Mouse (Mus musculus): Measurements from ENCODE around the gene Asic2. TPM values are rescaled to one million over a fixed set of nuclear protein-coding genes. Genes with fewer than 3 reads are reported as not detected.

The Asic2 gene
- polyA plus RNA-seq, 1 experiment from 2014 or later: 1.6 TPM

DNA sequence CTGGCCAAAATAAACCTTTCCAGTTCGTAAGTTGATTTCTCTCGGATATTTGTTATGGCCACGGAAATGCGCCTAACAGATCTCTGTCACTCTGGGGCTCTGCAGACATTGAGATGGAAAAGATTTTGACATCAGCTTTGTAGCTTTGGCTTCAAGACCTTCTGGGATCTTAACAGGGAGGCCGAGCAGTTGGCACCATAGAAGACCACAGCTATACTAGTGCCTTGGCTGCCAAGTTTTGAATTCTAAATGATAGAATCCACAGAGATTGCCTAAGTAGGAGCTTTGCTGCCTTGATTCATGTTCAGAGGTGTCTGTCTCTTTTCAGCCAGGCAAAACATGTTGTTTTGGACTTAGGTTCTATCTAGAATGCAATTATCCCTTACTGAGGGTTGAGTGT is 217.4 kb downstream of the Asic2 start:
- H3K9me3 ChIP-seq (ENCODE audit: control insufficient read depth, low read length): no peaks in the 10 kb centered on the region
- H3K4me3 ChIP-seq (ENCODE audit: low read depth, low read length): no peak overlapping the region
- ATAC-seq (ENCODE audit: low FRiP score) (no peak), DNase-seq (ENCODE audit: low spot score, missing footprints) (peak; percentile 19)
- no peak overlapping the region for H3K4me2 ChIP-seq
- H3K27me3 ChIP-seq (ENCODE audit: control insufficient read depth, insufficient read depth, low read length): no peaks in the 10 kb centered on the region
- no peak overlapping the region for H3K9ac ChIP-seq (ENCODE audit: low read length)
- H3K36me3 ChIP-seq (ENCODE audit: control insufficient read depth, insufficient read depth, low read length): no peaks in the 10 kb centered on the region
- no peaks in the 10 kb centered on the region for H3K4me1 ChIP-seq (ENCODE audit: control insufficient read depth, insufficient read depth, low read length)
- no peak overlapping the region for H3K27ac ChIP-seq (ENCODE audit: low read depth, low read length)
- 88% methylated on average over 5 of the region's 5 CpGs for WGBS

DNA sequence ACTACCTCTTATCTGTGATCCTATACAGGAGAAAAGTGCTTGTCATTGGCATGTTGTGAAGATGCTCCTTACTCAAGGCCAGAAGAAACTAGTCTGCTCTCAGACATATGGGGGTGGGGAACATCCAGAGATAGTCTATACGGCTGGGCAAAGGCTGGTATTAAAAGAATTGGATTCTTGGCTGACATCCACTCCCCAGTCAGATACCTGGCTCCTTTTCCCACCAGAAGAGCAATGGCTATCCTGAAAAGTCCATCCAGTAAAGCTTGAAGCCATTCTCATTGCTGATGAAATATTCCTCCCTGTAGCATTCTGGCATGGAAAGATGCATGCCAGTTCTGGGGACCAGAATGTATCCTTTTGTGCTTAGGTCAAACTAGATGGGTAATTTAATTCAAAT is 218.2 kb downstream of the Asic2 start:
- ATAC-seq (ENCODE audit: low FRiP score): no peak
- Histone ChIP-seq H3K27ac (ENCODE audit: low read depth, low read length) (no peak overlapping the region), H3K36me3 (ENCODE audit: control insufficient read depth, insufficient read depth, low read length) (no peaks in the 10 kb centered on the region), H3K4me1 (ENCODE audit: control insufficient read depth, insufficient read depth, low read length) (no peaks in the 10 kb centered on the region), H3K27me3 (ENCODE audit: control insufficient read depth, insufficient read depth, low read length) (no peaks in the 10 kb centered on the region), H3K9me3 (ENCODE audit: control insufficient read depth, low read length) (no peaks in the 10 kb centered on the region), H3K4me2 (no peak overlapping the region), H3K9ac (ENCODE audit: low read length) (no peak overlapping the region), H3K4me3 (ENCODE audit: low read depth, low read length) (no peak overlapping the region)
- 57% methylated on average over 1 of the region's 1 CpGs for WGBS
- DNase-seq (ENCODE audit: low spot score, missing footprints): no peak

DNA sequence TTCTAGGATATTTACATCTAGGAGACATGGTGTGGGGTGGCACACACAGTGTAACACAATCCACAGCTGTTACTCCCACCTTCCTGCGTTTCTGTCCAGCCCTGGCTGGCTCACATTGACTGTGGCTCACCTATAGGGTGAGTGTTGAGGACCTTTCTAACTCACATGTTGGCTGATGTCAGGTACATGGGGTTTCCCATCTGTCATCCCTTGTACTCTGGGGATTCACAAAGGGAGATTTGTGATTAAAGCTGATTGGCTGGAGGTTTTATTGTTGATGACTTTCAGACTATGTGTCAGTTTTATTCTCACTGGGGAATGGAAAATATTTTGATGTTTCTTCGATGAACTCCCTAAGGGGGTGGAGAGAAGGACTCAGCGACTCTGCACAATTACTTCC is 229.3 kb downstream of the Asic2 start:
- no peaks in the 10 kb centered on the region; the same call in 1 of the 2 replicates for H3K36me3 ChIP-seq (ENCODE audit: control insufficient read depth, insufficient read depth, low read length)
- DNase-seq (ENCODE audit: low spot score, missing footprints): no peak
- H3K4me1 ChIP-seq (ENCODE audit: control insufficient read depth, insufficient read depth, low read length): no peaks in the 10 kb centered on the region
- no peaks in the 10 kb centered on the region for H3K27me3 ChIP-seq (ENCODE audit: control insufficient read depth, insufficient read depth, low read length)
- H3K9ac ChIP-seq (ENCODE audit: low read length): no peak overlapping the region
- no peak overlapping the region for H3K4me3 ChIP-seq (ENCODE audit: low read depth, low read length)
- 79% methylated on average over 3 of the region's 3 CpGs for WGBS
- ATAC-seq (ENCODE audit: low FRiP score): no peak
- H3K27ac ChIP-seq (ENCODE audit: low read depth, low read length): no peak overlapping the region
- no peak overlapping the region for H3K4me2 ChIP-seq
- H3K9me3 ChIP-seq (ENCODE audit: control insufficient read depth, low read length): no peaks in the 10 kb centered on the region

GRCm38 (mm10) chr11:81737777-81738176 is 230.5 kb downstream of the Asic2 start:
- no peak overlapping the region for H3K27ac ChIP-seq (ENCODE audit: low read depth, low read length)
- H3K4me2 ChIP-seq: no peak overlapping the region
- no peaks in the 10 kb centered on the region for H3K9me3 ChIP-seq (ENCODE audit: control insufficient read depth, low read length)
- H3K36me3 ChIP-seq (ENCODE audit: control insufficient read depth, insufficient read depth, low read length): no peaks in the 10 kb centered on the region; the same call in 1 of the 2 replicates
- 70% methylated on average over 3 of the region's 3 CpGs for WGBS
- ATAC-seq (ENCODE audit: low FRiP score) (no peak), DNase-seq (ENCODE audit: low spot score, missing footprints) (no peak)
- no peak overlapping the region for H3K4me3 ChIP-seq (ENCODE audit: low read depth, low read length)
- H3K4me1 ChIP-seq (ENCODE audit: control insufficient read depth, insufficient read depth, low read length): no peaks in the 10 kb centered on the region
- H3K27me3 ChIP-seq (ENCODE audit: control insufficient read depth, insufficient read depth, low read length): no peaks in the 10 kb centered on the region
- no peak overlapping the region for H3K9ac ChIP-seq (ENCODE audit: low read length)

DNA sequence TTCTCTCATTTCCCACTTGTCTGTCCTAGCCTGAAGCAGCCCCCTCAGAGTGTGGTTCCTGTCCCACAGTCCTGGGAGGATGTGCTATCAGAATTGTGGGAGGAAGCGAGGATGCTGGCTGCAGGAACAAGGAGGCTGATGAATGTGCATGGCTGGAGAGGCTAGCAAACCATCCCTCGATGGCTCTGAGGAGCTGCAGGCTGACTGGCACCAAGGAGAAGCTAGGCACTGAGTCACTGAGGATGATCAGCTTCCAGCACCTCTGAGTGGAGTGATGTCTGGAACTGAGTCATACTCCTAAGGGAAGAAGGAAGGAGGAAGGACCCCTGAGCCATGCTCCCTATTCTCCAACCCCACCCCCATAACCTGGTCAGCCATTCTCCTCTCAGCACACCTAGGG is 246.2 kb downstream of the Asic2 start:
- DNase-seq (ENCODE audit: low spot score, missing footprints) (no peak), ATAC-seq (ENCODE audit: low FRiP score) (no peak)

DNA sequence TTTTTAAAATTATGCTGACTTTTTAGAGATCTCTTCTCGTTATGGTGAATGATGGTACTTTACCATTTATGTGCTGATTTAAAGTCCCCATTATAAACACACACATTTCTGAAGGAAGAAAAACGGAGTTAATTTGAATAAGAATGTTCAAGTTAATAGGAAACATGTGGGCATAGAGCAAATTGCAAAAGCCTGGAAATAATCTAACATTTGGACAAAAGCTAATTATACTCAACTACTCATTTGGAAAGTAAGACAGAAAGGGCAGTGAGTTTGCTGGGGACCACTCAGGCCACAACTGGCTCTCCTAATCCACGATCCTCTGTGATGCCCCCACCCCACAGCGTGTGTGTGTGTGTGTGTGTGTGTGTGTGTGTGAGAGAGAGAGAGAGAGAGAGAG is 253.5 kb downstream of the Asic2 start:
- Histone ChIP-seq H3K9me3 (ENCODE audit: control insufficient read depth, low read length) (no peaks in the 10 kb centered on the region), H3K27ac (ENCODE audit: low read depth, low read length) (no peak overlapping the region), H3K27me3 (ENCODE audit: control insufficient read depth, insufficient read depth, low read length) (no peaks in the 10 kb centered on the region), H3K4me3 (ENCODE audit: low read depth, low read length) (no peak overlapping the region), H3K36me3 (ENCODE audit: control insufficient read depth, insufficient read depth, low read length) (no peaks in the 10 kb centered on the region), H3K4me1 (ENCODE audit: control insufficient read depth, insufficient read depth, low read length) (no peaks in the 10 kb centered on the region), H3K9ac (ENCODE audit: low read length) (no peak overlapping the region), H3K4me2 (no peak overlapping the region)
- WGBS: 69% methylated on average over 4 of the region's 4 CpGs
- DNase-seq (ENCODE audit: low spot score, missing footprints) (no peak), ATAC-seq (ENCODE audit: low FRiP score) (no peak)

More for the DNA sequence above, 246.2 kb downstream of the Asic2 start:
- Histone ChIP-seq H3K9me3 (ENCODE audit: control insufficient read depth, low read length) (no peaks in the 10 kb centered on the region), H3K4me3 (ENCODE audit: low read depth, low read length) (no peak overlapping the region), H3K27ac (ENCODE audit: low read depth, low read length) (no peak overlapping the region), H3K9ac (ENCODE audit: low read length) (no peak overlapping the region), H3K27me3 (ENCODE audit: control insufficient read depth, insufficient read depth, low read length) (no peaks in the 10 kb centered on the region), H3K4me1 (ENCODE audit: control insufficient read depth, insufficient read depth, low read length) (no peaks in the 10 kb centered on the region), H3K36me3 (ENCODE audit: control insufficient read depth, insufficient read depth, low read length) (no peaks in the 10 kb centered on the region), H3K4me2 (no peak overlapping the region)
- WGBS: 80% methylated on average over 2 of the region's 2 CpGs

- DNase-seq (ENCODE audit: low spot score, missing footprints) (no peak), ATAC-seq (ENCODE audit: low FRiP score) (no peak)
- Histone ChIP-seq H3K4me3 (ENCODE audit: low read depth, low read length) (no peak overlapping the region), H3K4me1 (ENCODE audit: control insufficient read depth, insufficient read depth, low read length) (no peaks in the 10 kb centered on the region; the same call in 1 of the 2 replicates), H3K27me3 (ENCODE audit: control insufficient read depth, insufficient read depth, low read length) (no peaks in the 10 kb centered on the region), H3K4me2 (no peak overlapping the region), H3K36me3 (ENCODE audit: control insufficient read depth, insufficient read depth, low read length) (no peaks in the 10 kb centered on the region), H3K27ac (ENCODE audit: low read depth, low read length) (no peak overlapping the region), H3K9ac (ENCODE audit: low read length) (no peak overlapping the region), H3K9me3 (ENCODE audit: control insufficient read depth, low read length) (no peaks in the 10 kb centered on the region)
- 83% methylated on average over 5 of the region's 5 CpGs for WGBS
These were observed 261.3 kb downstream of the Asic2 start for GRCm38 (mm10) chr11:81706996-81707395.

DNA sequence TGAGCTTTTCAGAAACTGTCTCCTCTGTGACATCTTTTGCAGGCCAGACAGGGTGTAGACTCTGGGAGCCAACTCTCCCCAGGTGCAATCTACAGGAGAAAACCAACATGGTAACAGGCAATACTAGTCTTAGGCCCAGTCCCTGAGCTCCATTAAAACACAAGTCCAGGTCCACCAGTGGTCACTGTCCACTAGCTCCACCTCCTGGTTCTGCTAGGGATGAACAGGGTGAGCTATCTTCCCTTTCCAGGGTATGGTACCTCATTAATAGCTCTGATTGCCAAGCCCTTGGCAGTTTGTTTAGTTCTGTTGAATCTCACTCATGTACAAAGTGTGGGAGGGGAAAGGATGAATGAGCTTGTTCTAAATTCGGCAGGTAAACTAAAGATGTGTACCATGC is 270.2 kb downstream of the Asic2 start:
- DNase-seq (ENCODE audit: low spot score, missing footprints) (no peak), ATAC-seq (ENCODE audit: low FRiP score) (no peak)
- Histone ChIP-seq H3K27ac (ENCODE audit: low read depth, low read length) (no peak overlapping the region), H3K4me2 (no peak overlapping the region), H3K27me3 (ENCODE audit: control insufficient read depth, insufficient read depth, low read length) (no peaks in the 10 kb centered on the region), H3K4me3 (ENCODE audit: low read depth, low read length) (no peak overlapping the region), H3K9ac (ENCODE audit: low read length) (no peak overlapping the region), H3K36me3 (ENCODE audit: control insufficient read depth, insufficient read depth, low read length) (no peaks in the 10 kb centered on the region), H3K9me3 (ENCODE audit: control insufficient read depth, low read length) (no peaks in the 10 kb centered on the region), H3K4me1 (ENCODE audit: control insufficient read depth, insufficient read depth, low read length) (peaks cover 2% of the 10 kb centered on the region)
- 85% methylated on average over 1 of the region's 1 CpGs for WGBS

GRCm38 (mm10) chr11:81695501-81695900 is 272.8 kb downstream of the Asic2 start:
- Histone ChIP-seq H3K4me2 (no peak overlapping the region), H3K4me3 (ENCODE audit: low read depth, low read length) (no peak overlapping the region), H3K27ac (ENCODE audit: low read depth, low read length) (no peak overlapping the region), H3K9me3 (ENCODE audit: control insufficient read depth, low read length) (no peaks in the 10 kb centered on the region), H3K27me3 (ENCODE audit: control insufficient read depth, insufficient read depth, low read length) (no peaks in the 10 kb centered on the region), H3K36me3 (ENCODE audit: control insufficient read depth, insufficient read depth, low read length) (no peaks in the 10 kb centered on the region), H3K9ac (ENCODE audit: low read length) (no peak overlapping the region), H3K4me1 (ENCODE audit: control insufficient read depth, insufficient read depth, low read length) (no peaks in the 10 kb centered on the region)
- DNase-seq (ENCODE audit: low spot score, missing footprints): no peak
- WGBS: 89% methylated on average over 2 of the region's 2 CpGs
- no peak for ATAC-seq (ENCODE audit: low FRiP score)

GRCm38 (mm10) chr11:81680511-81680910 is 287.7 kb downstream of the Asic2 start:
- H3K4me1 ChIP-seq (ENCODE audit: control insufficient read depth, insufficient read depth, low read length): no peaks in the 10 kb centered on the region
- no peaks in the 10 kb centered on the region for H3K27me3 ChIP-seq (ENCODE audit: control insufficient read depth, insufficient read depth, low read length)
- H3K4me3 ChIP-seq (ENCODE audit: low read depth, low read length): no peak overlapping the region
- no peak overlapping the region for H3K27ac ChIP-seq (ENCODE audit: low read depth, low read length)
- H3K9ac ChIP-seq (ENCODE audit: low read length): no peak overlapping the region
- no peaks in the 10 kb centered on the region for H3K36me3 ChIP-seq (ENCODE audit: control insufficient read depth, insufficient read depth, low read length)
- 67% methylated on average over 2 of the region's 2 CpGs for WGBS
- DNase-seq (ENCODE audit: low spot score, missing footprints) (no peak), ATAC-seq (ENCODE audit: low FRiP score) (no peak)
- no peak overlapping the region for H3K4me2 ChIP-seq
- H3K9me3 ChIP-seq (ENCODE audit: control insufficient read depth, low read length): no peaks in the 10 kb centered on the region
